Mouse (Mus musculus) lung, postnatal 25 days (tissue): Measurements from ENCODE around the gene Fbn1.
"Not testable (repeated sequence)": the region's sequence is repeated elsewhere in the genome, so short reads cannot be mapped to it uniquely, and the experiment has no call there.

Experiments
- DNase-seq: peaks from one replicate; pipeline ENCODE4 v3.0.0; 2022; ENCODE audit warnings: low spot score

Fbn1 gene

DNA sequence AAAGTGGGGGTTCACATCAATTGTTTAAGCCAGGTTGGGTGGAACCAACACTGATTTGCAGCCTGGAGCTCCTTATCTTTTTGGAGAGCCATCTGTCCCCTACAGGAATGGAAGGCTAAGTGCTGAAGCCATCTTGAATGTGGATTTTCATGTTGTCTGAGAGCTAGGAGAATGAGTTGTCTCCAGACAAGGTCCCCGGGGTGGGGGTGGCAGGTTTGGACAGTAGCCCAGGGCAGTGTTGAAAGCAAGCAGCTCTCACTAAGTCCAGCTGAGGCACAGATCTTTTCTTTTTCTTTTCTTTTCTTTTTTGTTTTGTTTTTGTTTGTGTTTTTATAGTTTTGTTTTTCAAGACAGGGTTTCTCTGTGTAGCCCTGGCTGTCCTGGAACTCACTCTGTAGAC is 216.7 kb downstream of the Fbn1 start:
- no peak for DNase-seq

DNA sequence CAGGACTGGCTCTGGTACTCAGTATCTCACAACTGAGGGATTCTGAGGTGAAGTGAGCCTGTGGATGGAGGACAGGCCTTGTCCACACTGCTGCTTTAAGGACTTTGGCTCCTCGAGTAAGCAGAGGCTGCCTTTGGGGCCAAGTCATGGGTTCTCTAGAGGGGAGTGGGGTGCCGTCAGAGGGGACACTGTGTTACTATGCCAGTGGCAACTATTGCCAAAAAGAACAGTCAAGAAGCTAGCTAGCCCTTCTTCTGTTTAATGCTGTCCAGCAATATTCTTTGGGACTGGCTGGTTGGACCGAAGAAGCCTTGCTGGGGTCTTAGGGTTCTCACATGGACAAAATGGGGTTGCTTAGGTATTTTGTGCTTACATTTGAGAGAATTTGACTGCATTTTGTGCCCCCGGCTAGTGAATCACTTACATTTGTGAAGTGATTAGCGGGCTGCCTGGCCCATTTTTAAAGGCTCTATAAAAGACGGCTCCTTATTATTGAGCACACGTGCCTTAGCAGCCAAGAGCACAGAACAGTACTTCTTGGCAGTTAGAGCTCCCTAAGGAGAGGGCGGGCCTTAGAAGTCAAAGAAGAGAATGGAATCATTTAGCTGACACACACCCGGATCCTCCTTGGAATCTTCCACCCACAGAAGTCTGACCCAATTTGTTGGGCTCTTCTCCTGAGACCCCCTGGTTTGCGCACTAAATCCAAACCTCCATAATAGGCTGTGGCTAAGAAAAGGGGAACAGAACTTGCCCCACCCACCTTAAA is 217.4 kb downstream of the Fbn1 start:
- no peak for DNase-seq

DNA sequence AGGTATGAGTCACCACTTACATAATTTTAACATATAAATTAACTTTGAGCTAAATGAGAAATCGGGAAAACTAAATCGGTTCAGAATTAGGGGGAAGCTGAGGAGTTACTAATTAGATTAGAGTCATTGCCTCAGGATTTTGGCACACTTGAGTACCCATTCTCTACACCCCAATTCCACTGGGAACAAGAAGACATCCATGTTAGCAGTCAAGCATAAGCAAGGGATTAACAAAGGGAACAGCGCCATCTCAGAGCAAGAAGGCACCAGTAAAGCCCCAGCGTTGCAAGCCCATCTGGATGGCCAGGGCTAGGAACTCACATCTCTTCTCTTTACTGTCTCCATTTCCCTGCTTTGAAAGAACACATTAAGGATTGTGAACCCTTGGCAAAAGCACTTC is 222.0 kb downstream of the Fbn1 start:
- no peak for DNase-seq

DNA sequence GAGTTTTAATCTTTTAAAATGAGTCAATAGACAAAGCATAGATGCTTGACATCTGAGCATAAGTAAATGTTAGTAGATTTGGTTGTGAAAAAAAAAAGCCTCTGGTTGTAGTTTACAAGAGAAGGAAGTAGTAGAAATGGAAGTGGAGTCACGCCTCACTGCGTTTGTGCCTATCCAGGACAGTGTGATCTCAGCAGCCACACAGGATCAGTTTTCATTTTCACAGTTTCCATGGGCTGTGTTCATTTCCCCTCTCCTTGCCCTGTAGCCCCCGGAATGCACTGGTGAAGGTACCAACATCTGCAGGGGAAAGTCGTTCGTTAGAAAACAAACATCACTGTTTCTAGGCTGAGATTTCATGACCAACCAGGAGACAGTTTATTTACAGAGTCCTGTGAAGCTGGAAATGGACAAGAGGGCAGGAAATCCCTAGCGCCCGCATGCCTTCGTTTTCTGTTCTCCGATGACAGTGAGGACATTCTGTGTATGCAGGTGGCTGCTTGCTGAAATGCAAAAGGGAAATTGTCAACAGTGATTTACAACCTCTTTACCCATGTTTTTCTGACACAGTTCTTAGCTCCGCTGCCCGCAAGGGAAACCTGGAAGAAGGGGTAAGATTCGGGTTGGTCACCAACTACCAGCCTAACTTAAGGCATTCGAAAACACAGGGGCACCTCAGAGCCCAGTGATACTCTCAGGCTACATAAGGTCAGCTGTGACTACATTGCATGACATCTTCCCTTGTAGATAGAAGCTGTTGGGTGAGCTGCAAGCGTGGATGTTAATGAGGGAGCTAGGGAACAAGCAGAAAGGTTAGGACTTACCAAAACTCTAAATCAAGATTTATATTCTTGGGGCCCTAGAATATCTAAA is 225.2 kb downstream of the Fbn1 start:
- no peak for DNase-seq

DNA sequence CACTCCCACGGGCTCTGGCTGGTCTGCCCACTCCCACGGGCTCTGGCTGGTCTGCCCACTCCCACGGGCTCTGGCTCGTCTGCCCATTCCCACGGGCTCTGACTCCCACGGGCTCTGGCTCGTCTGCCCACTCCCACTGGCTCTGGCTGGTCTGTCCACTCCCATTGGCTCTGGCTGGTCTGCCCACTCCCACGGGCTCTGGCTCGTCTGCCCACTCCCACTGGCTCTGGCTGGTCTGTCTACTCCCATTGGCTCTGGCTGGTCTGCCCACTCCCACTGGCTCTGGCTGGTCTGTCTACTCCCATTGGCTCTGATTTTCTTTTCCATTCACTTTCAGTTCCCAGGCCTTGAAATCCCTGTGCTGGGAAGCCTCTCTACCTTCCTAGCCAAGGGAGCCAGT is 227.8 kb downstream of the Fbn1 start:
- DNase-seq: not testable (repeated sequence)

DNA sequence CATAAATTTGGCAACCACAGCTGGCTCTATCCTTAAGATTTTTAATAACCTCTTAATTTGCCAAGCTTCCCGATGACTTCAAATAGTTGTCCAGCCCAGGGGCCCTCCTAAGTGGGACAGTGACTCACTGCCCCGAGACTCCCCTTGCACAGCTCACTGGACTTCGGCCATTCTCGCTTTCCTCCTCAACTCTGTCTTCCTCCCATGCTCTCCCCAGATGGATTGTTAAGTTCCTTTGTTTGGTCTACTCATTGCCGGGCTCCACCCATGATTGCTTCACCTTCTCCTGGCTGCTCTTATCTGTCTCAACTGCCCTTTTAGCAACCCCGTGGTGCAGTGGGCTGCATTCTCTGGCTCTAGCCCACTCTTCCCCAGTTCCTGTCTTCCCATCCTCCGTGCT is 229.3 kb downstream of the Fbn1 start:
- no peak for DNase-seq

DNA sequence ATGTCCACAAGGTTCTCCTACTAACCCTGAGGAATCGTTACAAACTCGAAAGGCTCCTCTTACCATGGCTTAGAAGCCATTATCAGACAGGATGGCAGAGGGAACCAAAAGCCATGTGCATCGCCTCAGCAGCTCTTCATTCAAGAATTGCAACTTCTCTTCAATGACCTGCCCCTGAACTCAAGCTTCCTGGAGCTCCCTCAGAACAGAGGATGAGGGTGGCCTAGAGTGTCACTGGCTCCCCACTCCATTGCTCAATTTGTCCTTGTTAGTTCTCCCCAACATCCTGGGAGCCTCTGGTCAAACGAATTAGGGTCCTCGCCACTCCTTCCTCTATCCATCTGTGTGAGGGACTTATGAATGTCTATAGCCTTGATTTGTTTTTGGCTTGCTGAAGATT is 231.1 kb downstream of the Fbn1 start:
- DNase-seq: no peak

DNA sequence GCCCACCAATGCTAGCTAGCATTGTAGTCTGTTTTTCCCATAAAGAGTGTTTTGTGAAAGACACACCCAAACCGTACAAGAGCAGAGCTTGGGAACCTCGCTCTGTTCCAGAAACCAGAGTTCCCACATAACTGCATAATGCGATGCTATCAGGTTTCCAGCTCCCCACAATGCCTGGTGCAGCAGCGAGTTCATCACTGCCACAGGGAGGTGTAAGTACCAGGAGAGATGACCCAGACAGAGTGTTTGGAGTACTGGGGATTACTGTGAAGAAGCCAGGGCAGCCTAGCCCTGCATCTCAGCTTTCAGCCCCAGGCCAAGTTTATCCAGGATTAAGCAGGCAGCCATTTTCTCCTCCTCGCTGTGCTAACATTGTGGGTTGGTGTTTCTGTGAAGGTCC is 232.2 kb downstream of the Fbn1 start:
- no peak for DNase-seq

DNA sequence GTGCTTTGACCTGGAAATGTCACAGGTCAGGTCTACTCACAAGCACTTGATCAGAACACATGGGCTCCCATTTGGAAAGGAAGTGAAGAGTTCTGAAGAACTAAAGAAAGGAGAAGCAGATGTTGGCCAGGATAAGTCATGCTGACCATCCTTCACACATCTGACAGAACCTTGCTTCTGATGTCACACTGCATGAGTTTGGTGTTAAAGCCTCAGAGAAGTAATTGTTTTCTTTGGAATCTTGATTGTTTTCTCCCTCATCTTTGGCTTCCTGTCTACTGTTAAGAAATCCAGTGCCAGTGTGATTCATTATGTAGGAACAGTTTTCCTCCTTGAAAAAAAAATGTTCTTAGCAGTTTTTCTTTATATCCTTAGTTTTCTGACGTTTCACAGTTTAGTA is 238.9 kb downstream of the Fbn1 start:
- DNase-seq: no peak

DNA sequence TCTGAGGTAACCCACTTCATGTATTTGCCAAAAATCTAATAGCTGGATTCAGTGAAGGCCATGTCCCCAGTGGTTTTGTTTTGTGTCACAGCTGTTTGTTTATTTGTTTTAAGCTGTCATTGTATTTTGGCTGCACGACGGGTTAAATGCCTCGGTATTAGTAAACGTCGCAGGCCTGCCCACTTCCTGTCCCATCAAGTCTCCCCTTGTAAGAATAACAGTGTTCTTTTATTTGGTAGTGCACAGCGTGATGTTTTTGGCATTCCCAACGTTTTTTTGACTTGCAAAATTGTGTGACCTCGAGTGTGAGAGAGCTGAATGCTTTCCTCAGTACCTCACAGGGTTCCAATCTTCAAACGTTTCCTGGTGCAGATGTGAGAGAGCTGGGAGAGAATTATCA is 244.0 kb downstream of the Fbn1 start:
- DNase-seq: peak; percentile 23

DNA sequence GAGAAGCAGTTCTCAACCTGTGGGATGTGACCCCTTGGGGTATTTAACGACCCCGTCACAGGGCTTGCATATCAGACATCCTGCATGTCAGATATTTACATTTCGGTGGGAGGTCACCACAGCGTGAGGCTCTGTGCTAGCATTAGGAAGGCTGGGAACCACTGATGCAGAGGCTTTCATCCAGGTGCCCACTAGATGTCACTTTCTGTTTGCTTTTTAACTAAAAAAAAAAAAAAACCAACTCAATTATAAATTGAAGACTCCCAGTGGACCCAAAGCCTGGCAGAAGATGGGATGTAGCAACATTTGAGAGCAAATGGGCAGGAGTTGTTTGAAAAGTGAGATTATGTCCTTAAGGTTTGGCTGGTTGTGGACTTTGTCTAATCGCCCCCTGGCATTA is 244.7 kb downstream of the Fbn1 start:
- DNase-seq: peak; percentile 18

DNA sequence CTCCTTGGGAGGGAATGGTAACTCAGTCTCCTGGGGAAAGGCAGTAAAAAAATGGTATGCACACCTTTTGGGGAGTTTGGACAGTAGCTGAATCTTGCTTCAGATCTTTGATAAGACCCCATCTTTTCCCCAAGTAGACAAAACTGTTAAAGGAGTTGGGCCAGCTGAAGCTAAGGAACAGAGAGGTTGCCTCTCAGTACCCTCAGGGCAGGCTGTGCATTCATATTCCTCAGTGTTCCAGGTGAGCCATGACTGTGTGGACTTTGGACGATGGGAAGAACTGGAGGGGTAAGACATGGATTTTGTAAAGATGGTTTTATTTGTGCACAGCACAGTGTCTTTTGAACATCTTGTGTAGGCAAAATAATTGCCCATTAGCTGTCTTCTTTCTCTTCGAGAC is 247.5 kb downstream of the Fbn1 start:
- no peak for DNase-seq

DNA sequence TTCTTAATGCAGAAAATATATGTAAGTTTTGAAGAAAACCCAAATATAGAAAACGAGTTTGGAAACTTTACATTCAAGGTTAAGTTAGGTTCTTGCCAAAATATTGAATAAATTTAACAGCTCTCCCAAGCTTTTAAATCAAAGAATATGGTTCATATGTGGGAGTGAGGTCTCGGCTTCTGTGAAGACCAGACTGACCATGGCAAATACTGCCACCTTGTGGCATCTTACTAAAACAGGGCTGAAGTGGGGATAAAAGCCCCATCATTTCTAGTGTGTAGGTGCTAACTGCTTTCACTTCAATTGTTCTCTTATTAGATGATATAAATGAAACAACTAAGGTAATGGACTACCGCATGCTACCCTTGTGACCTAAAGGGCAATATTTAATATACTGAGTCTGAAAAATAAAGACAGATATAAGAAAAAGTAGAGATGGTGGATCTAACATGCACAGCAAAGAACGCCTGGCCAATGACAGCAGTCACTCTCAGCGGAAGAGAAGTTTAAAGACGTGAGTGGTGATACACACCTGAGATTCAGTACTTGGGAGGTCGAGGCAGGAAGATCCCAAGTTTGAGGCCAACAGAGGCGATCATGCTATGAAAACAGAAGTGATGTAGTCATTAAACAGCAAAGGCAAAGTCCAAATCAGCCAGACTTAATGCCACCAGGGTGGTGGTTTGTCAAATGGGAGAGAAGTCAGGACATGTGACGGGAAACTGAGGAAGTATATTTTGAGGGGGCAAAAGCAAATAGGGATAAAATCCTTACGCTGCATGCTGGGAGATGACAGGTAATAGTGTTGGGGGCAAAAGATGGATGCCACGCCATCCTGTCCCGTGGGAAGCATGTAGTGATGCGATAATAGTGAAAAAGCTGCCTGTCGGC is 248.3 kb downstream of the Fbn1 start:
- DNase-seq: peak; percentile 37

DNA sequence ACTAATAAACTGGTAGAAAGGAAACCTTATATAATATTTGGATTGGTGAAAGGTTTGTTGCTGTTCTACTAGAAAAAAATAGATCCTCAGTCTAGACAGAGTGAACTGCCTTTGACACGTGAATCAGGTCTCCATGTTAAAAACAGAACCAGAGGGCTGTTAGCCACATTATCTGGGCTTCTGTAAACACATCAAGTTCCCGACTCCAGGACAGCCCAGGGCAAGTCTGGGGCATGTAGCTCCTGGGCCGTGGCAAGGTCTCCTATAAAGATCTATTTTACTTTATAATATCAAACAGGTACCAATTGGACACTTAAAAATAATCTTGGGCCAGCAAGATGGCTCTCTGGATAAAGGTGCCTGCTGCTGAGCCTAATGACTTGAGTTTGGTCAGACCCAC is 251.9 kb downstream of the Fbn1 start:
- DNase-seq: no peak

DNA sequence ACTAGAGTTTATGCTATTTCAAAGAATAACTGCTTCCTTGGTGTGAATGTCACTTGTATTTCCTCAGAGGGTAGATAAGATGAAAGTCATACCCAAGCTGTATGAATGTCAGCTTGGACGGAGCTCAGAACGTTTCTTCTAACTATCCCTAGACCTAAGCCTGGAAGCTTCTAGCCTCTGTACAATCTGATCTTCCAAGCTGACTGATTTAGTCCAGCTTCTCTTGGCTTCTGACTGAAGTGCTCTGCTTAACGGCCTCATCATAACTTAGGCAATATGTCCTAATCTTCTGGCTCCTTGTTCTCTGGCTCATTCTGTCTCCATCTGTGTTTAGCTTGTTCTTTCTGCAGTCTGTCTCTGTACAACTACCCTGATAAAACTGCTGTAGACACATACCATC is 253.2 kb downstream of the Fbn1 start:
- DNase-seq: no peak

DNA sequence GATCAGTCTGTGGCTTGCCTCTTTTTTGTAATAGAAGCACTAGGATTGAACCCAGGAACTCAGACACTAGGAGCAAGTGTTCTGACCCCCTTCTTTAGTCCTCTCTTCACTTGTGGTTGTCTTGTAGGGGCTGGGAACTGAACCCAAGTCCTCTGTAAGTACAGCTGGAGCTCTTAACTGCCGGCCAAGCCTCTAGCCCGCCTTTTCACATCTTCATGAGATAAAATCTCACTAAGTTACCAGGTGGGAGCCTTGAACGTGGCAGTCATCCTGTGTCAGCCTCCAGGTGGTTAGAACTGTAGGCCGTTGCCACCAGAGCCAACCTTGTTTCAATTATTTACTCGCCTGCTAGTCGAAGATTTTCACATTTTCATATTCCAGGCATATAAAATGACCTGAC is 254.1 kb downstream of the Fbn1 start:
- DNase-seq: no peak

DNA sequence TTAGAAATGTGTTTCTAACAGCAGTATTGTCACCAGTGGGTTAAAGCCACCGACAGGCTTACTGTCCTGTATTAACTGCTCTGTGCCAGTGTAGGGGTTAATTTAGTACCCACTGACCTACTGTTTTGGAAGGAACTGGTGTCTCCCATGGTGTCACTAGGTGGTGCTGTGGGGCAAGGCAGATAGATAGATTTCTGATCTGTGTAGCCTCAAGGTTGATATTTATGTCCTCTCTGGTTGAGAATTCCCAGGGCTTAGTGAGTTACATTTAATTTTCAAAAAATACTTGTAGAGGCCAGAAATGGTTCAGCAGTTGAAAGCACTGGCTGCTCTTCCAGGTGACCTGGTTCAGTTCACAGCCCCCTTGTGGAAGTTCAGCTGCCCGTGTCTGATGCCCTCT is 255.5 kb downstream of the Fbn1 start:
- DNase-seq: peak; percentile 47

DNA sequence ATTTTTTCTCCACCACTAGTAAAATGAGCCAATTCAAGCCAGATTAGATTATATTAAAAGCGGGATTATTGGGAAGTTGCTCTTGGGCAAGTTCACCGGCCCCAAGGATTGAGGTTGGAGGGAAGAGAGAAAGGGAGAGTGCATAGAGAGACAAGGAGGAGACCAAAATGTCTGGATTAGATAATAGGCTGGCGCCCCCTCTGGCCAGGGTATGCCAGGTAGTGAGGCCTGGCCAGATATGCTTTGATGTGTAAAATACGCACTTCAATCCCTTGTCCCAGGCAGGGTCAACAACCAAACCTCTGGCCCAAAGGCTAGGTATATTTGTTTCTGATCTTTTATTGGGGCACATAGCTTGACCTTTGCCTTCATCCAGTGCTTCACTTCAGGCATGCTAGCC is 256.0 kb downstream of the Fbn1 start:
- DNase-seq: no peak
